Mouse (Mus musculus) urinary bladder, adult 2 months (tissue): Measurements from ENCODE around the gene Apobr. TPM values are rescaled to one million over a fixed set of nuclear protein-coding genes. Genes with fewer than 3 reads are reported as not detected.

Experiments used
- polyA plus RNA-seq: library from polyadenylated mRNA; depleted of rRNA; stranded (reverse); fragments of >200 nt; gene quantifications from 2 replicates; pipeline ENCODE4 v1.2.3, GENCODE M21; 2012; rRNA removed

The Apobr gene
- polyA plus RNA-seq, 1 experiment: 2.1 TPM

Other genes starting within 250 kb of the Apobr start
- 2.0 and 2.3 TPM in 2 replicates for gene Lat, start 215.4 kb upstream of the Apobr start, polyA plus RNA-seq
- 72.8 and 82.9 TPM in 2 replicates for gene Spns1, start 207.5 kb upstream of the Apobr start, polyA plus RNA-seq
- 6.3 and 7.9 TPM in 2 replicates for gene Nfatc2ip, start 188.2 kb upstream of the Apobr start, polyA plus RNA-seq
- gene Cd19, start 170.1 kb upstream of the Apobr start, polyA plus RNA-seq: 0.25 and 0.28 TPM in 2 replicates
- 34.8 and 47.5 TPM in 2 replicates for gene Rabep2, start 156.2 kb upstream of the Apobr start, polyA plus RNA-seq
- 0.22 and 0.57 TPM in 2 replicates for gene Atp2a1, start 121.8 kb upstream of the Apobr start, polyA plus RNA-seq
- 49.2 and 52.0 TPM in 2 replicates for gene Sh2b1, start 109.5 kb upstream of the Apobr start, polyA plus RNA-seq
- gene Tufm, start 97.6 kb upstream of the Apobr start, polyA plus RNA-seq: 76.6 and 83.6 TPM in 2 replicates
- gene Atxn2l, start 81.5 kb upstream of the Apobr start, polyA plus RNA-seq: 59.3 and 76.0 TPM in 2 replicates
- gene Eif3c, start 18.5 kb upstream of the Apobr start, polyA plus RNA-seq: 85.5 and 109 TPM in 2 replicates
- 48.1 and 53.3 TPM in 2 replicates for gene Cln3, start 875 bp downstream of the Apobr start, polyA plus RNA-seq
- 0.18 and 0.22 TPM in 2 replicates for gene Il27, start 10.0 kb downstream of the Apobr start, polyA plus RNA-seq
- 67.1 and 82.3 TPM in 2 replicates for gene Nupr1, start 45.9 kb downstream of the Apobr start, polyA plus RNA-seq
- gene Sgf29, start 64.4 kb downstream of the Apobr start, polyA plus RNA-seq: 24.5 and 27.7 TPM in 2 replicates
- gene Sult1a1, start 91.5 kb downstream of the Apobr start, polyA plus RNA-seq: 28.5 and 29.2 TPM in 2 replicates
- gene Bola2, start 110.5 kb downstream of the Apobr start, polyA plus RNA-seq: 32.6 and 37.6 TPM in 2 replicates
- 19.3 and 22.5 TPM in 2 replicates for gene Slx1b, start 110.8 kb downstream of the Apobr start, polyA plus RNA-seq
- gene Coro1a, start 122.8 kb downstream of the Apobr start, polyA plus RNA-seq: 34.8 and 39.4 TPM in 2 replicates
- gene Mapk3, start 174.7 kb downstream of the Apobr start, polyA plus RNA-seq: 214 TPM in 2 replicates
- gene Gdpd3, start 181.4 kb downstream of the Apobr start, polyA plus RNA-seq: 15.7 and 28.5 TPM in 2 replicates
- gene Ypel3, start 192.0 kb downstream of the Apobr start, polyA plus RNA-seq: 188 and 213 TPM in 2 replicates
- 1.3 and 1.4 TPM in 2 replicates for gene Tbx6, start 196.5 kb downstream of the Apobr start, polyA plus RNA-seq
- 106 and 121 TPM in 2 replicates for gene Ppp4c, start 207.6 kb downstream of the Apobr start, polyA plus RNA-seq
- gene Fam57b, start 212.7 kb downstream of the Apobr start, polyA plus RNA-seq: 2.4 and 2.9 TPM in 2 replicates
- not detected in 2 replicates for gene 4930451I11Rik, start 246.7 kb downstream of the Apobr start, polyA plus RNA-seq